Mouse (Mus musculus): Measurements from ENCODE around the gene Cfap43. TPM values are rescaled to one million over a fixed set of nuclear protein-coding genes. Genes with fewer than 3 reads are reported as not detected.

The Cfap43 gene
- total RNA-seq, 2 experiments from 2014 or later, result not detected

- intact Hi-C loops (cut with DNase I), result loop anchor here (1.0 to 10.0 kb wide), 3 partner anchors 162 to 556 kb away; no protein-coding TSS in a partner anchor
- DNase-seq, result peak; percentile 70 to 77
These were observed 98.1 kb downstream of the Cfap43 start for GRCm38 (mm10) chr19:47820832-47821493.

- no peak for DNase-seq
- intact Hi-C loops (cut with DNase I), result no loop called here
These were observed 101.4 kb downstream of the Cfap43 start for GRCm38 (mm10) chr19:47817692-47818091.

GRCm38 (mm10) chr19:47814721-47815120 is 104.4 kb downstream of the Cfap43 start:
- DNase-seq, result no peak
- intact Hi-C loops (cut with DNase I), result no loop called here

- intact Hi-C loops (cut with DNase I), result no loop called here
- DNase-seq, result no peak
These were observed 107.0 kb downstream of the Cfap43 start for GRCm38 (mm10) chr19:47812091-47812490.

GRCm38 (mm10) chr19:47798583-47798982 is 120.5 kb downstream of the Cfap43 start:
- DNase-seq, result no peak
- intact Hi-C loops (cut with DNase I), result loop anchor here (5.0 kb wide), 1 partner anchor 291 kb away; no protein-coding TSS in a partner anchor

GRCm38 (mm10) chr19:47796699-47797098 is 122.4 kb downstream of the Cfap43 start:
- intact Hi-C loops (cut with DNase I), result loop anchor here (5.0 kb wide), 1 partner anchor 289 kb away; no protein-coding TSS in a partner anchor
- DNase-seq, result no peak

- peak; percentile 61 to 75 for DNase-seq
- intact Hi-C loops (cut with DNase I), result loop anchor here (1.0 to 5.0 kb wide), 2 partner anchors 136 to 288 kb away; no protein-coding TSS in a partner anchor
These were observed 123.9 kb downstream of the Cfap43 start for GRCm38 (mm10) chr19:47795009-47795728.

GRCm38 (mm10) chr19:47794331-47794730 is 124.8 kb downstream of the Cfap43 start:
- intact Hi-C loops (cut with DNase I), result no loop called here
- DNase-seq, result no peak

GRCm38 (mm10) chr19:47790316-47791020 is 128.6 kb downstream of the Cfap43 start:
- intact Hi-C loops (cut with DNase I), result no loop called here
- DNase-seq, result no peak

GRCm38 (mm10) chr19:47783898-47784297 is 135.2 kb downstream of the Cfap43 start:
- intact Hi-C loops (cut with DNase I), result no loop called here
- DNase-seq, result no peak

GRCm38 (mm10) chr19:47780972-47781371 is 138.1 kb downstream of the Cfap43 start:
- no peak for DNase-seq
- intact Hi-C loops (cut with DNase I), result no loop called here

GRCm38 (mm10) chr19:47780145-47780544 is 138.9 kb downstream of the Cfap43 start:
- intact Hi-C loops (cut with DNase I), result no loop called here
- DNase-seq, result no peak

- intact Hi-C loops (cut with DNase I), result no loop called here
- no peak for DNase-seq
These were observed 141.2 kb downstream of the Cfap43 start for GRCm38 (mm10) chr19:47777847-47778246.

- DNase-seq, result peak; percentile 29 to 37
- intact Hi-C loops (cut with DNase I), result no loop called here
These were observed 163.5 kb downstream of the Cfap43 start for GRCm38 (mm10) chr19:47755625-47756024.

GRCm38 (mm10) chr19:47754931-47755330 is 164.2 kb downstream of the Cfap43 start:
- intact Hi-C loops (cut with DNase I), result no loop called here
- no peak for DNase-seq

- no peak for DNase-seq
- intact Hi-C loops (cut with DNase I), result no loop called here
These were observed 165.2 kb downstream of the Cfap43 start for GRCm38 (mm10) chr19:47753921-47754320.

GRCm38 (mm10) chr19:47752456-47752855 is 166.6 kb downstream of the Cfap43 start:
- intact Hi-C loops (cut with DNase I), result no loop called here
- DNase-seq, result no peak

GRCm38 (mm10) chr19:47750391-47750790 is 168.7 kb downstream of the Cfap43 start:
- no peak for DNase-seq
- intact Hi-C loops (cut with DNase I), result no loop called here

- no peak for DNase-seq
- intact Hi-C loops (cut with DNase I), result no loop called here
These were observed 170.1 kb downstream of the Cfap43 start for GRCm38 (mm10) chr19:47748950-47749349.

- intact Hi-C loops (cut with DNase I), result no loop called here
- no peak for DNase-seq
These were observed 172.0 kb downstream of the Cfap43 start for GRCm38 (mm10) chr19:47747072-47747471.

GRCm38 (mm10) chr19:47731931-47732330 is 187.2 kb downstream of the Cfap43 start:
- peak; percentile 60 to 64 for DNase-seq
- intact Hi-C loops (cut with DNase I), result loop anchor here (2.0 to 5.0 kb wide), 4 partner anchors 75 to 225 kb away; partner anchors contain the start of gene Stn1
